Mouse (Mus musculus): ENCODE data around the gene Enox1.

- TF ChIP-seq POLR2A (IDR thresholded peaks at IDR 0.05; ENCODE audit: borderline replicate concordance, control insufficient read depth, low read depth, low read length) (no peak), CTCF (IDR thresholded peaks at IDR 0.05; ENCODE audit: control insufficient read depth, insufficient read depth, low read length) (no peak)
Observed at GRCm38 (mm10) chr14:77576411-77576810, 419.8 kb downstream of the Enox1 start.
